In genomic region chr17:35994175-35994878, GRCm38 (mm10) we compare ENCODE assay signal across 8 mouse cellular contexts. TPM values are rescaled to one million over a fixed set of nuclear protein-coding genes. Genes with fewer than 3 reads are reported as not detected.
DNase-seq lines count a peak whose midpoint lies in the region; ATAC-seq lines count a peak whose summit lies in the region.

No protein-coding gene starts in this region.

- H3K4me1 ChIP-seq in heart, embryonic 11.5 days (ENCODE audit: control insufficient read depth, insufficient read depth, low read length), result peaks cover 3% of the 10 kb centered on the region; the same call in 1 of the 2 replicates
- peaks cover 30% of the 10 kb centered on the region for H3K4me1 ChIP-seq in kidney, embryonic 15.5 days

- no peaks in the 10 kb centered on the region for H3K36me3 ChIP-seq in heart, embryonic 11.5 days (ENCODE audit: control insufficient read depth, insufficient read depth, low read length)
- H3K36me3 ChIP-seq in kidney, embryonic 15.5 days, result peaks cover 7% of the 10 kb centered on the region

- WGBS in heart, embryonic 11.5 days (ENCODE audit: insufficient replicate concordance), result 3% methylated on average over 31 of the region's 31 CpGs
- 4% methylated on average over 31 of the region's 31 CpGs for WGBS in kidney, embryonic 15.5 days

- peak overlapping the region; percentile 22; the same call in 1 of the 2 replicates for H3K27ac ChIP-seq in heart, embryonic 11.5 days (ENCODE audit: low read depth, low read length)
- peak overlapping the region; percentile 61 for H3K27ac ChIP-seq in kidney, embryonic 15.5 days

- peak overlapping the region; percentile 73 for H3K9ac ChIP-seq in heart, embryonic 11.5 days (ENCODE audit: low read depth, low read length)
- peak overlapping the region; percentile 66 for H3K9ac ChIP-seq in kidney, embryonic 15.5 days

- peak; percentile 79 to 82 for DNase-seq in B cell, adult 2 months
- peak; percentile 97 for DNase-seq in brain, adult 2 months (ENCODE audit: low read depth, low spot score)
- DNase-seq in liver, result peak; percentile 89
- DNase-seq in spleen, postnatal 36 days (ENCODE audit: low spot score in 2 of 2), result peak; percentile 88 to 92

- no peaks in the 10 kb centered on the region for H3K9me3 ChIP-seq in heart, embryonic 11.5 days (replicated peaks; ENCODE audit: control insufficient read depth, low read length)
- H3K9me3 ChIP-seq in kidney, embryonic 15.5 days (replicated peaks), result no peaks in the 10 kb centered on the region

- ATAC-seq in erythroblast, adult 5-6 weeks (replicated peaks; ENCODE audit: low FRiP score, poor library complexity, severe bottlenecking), result peak; percentile 71
- ATAC-seq in heart, embryonic 11.5 days (replicated peaks; ENCODE audit: insufficient number of reproducible peaks, low FRiP score, low TSS enrichment), result peak; percentile 59; the same call in 1 of the 2 replicates
- ATAC-seq in kidney, embryonic 15.5 days (replicated peaks; ENCODE audit: low FRiP score), result peak; percentile 59
- ATAC-seq in monocyte, adult 5-6 weeks (replicated peaks; ENCODE audit: insufficient number of reproducible peaks, low FRiP score, low TSS enrichment, poor library complexity, severe bottlenecking), result peak; percentile 64

- H3K4me3 ChIP-seq in heart, embryonic 11.5 days (ENCODE audit: low read depth, low read length), result peak overlapping the region; percentile 68
- peak overlapping the region; percentile 58 for H3K4me3 ChIP-seq in kidney, embryonic 15.5 days (replicated peaks)

- H3K27me3 ChIP-seq in heart, embryonic 11.5 days (ENCODE audit: control insufficient read depth, insufficient read depth, low read length), result no peaks in the 10 kb centered on the region
- no peaks in the 10 kb centered on the region for H3K27me3 ChIP-seq in kidney, embryonic 15.5 days

- H3K4me2 ChIP-seq in heart, embryonic 11.5 days, result peak overlapping the region; percentile 75
- peak overlapping the region; percentile 71 for H3K4me2 ChIP-seq in kidney, embryonic 15.5 days

RNA-seq across cellular contexts. Expression of gene Prr3, which starts 14.3 kb away (rescaled TPM):
- total RNA-seq in erythroblast, adult 5-6 weeks (2015; ENCODE audit: low replicate concordance), result 2.3 TPM in 1 of 2 replicates, not detected in the other
- 3.0 and 5.4 TPM in 2 replicates for total RNA-seq in erythroblast, adult 5-6 weeks (2017; ENCODE audit: low replicate concordance)
- 17.4 TPM in 2 replicates for polyA plus RNA-seq in heart, embryonic 11.5 days (2014; fragmentation: Nextera tagmentation; extraction: Ambion mirVana)
- 41.5 and 42.5 TPM in 2 replicates for polyA plus RNA-seq in kidney, embryonic 15.5 days (2015; fragmentation: Nextera tagmentation; extraction: Ambion mirVana)
- 14.8 to 25.6 TPM (median 22.1 TPM) in 3 replicates for total RNA-seq in monocyte, adult 5-6 weeks (2017)

RNA-seq across cellular contexts. Expression of gene Gnl1, which starts 14.7 kb away (rescaled TPM):
- 1.5 and 3.3 TPM in 2 replicates for total RNA-seq in erythroblast, adult 5-6 weeks (2015; ENCODE audit: low replicate concordance)
- 2.0 and 4.3 TPM in 2 replicates for total RNA-seq in erythroblast, adult 5-6 weeks (2017; ENCODE audit: low replicate concordance)
- polyA plus RNA-seq in heart, embryonic 11.5 days (2014; fragmentation: Nextera tagmentation; extraction: Ambion mirVana), result 26.1 and 29.1 TPM in 2 replicates
- polyA plus RNA-seq in kidney, embryonic 15.5 days (2015; fragmentation: Nextera tagmentation; extraction: Ambion mirVana), result 51.5 and 52.4 TPM in 2 replicates
- total RNA-seq in monocyte, adult 5-6 weeks (2017), result 23.0 to 44.8 TPM (median 31.8 TPM) in 3 replicates

RNA-seq across cellular contexts. Expression of gene Abcf1, which starts 24.8 kb away (rescaled TPM):
- total RNA-seq in erythroblast, adult 5-6 weeks (2015; ENCODE audit: low replicate concordance), result 13.0 and 13.6 TPM in 2 replicates
- 33.9 and 71.4 TPM in 2 replicates for total RNA-seq in erythroblast, adult 5-6 weeks (2017; ENCODE audit: low replicate concordance)
- polyA plus RNA-seq in heart, embryonic 11.5 days (2014; fragmentation: Nextera tagmentation; extraction: Ambion mirVana), result 74.2 and 91.7 TPM in 2 replicates
- 98.1 and 103 TPM in 2 replicates for polyA plus RNA-seq in kidney, embryonic 15.5 days (2015; fragmentation: Nextera tagmentation; extraction: Ambion mirVana)
- total RNA-seq in monocyte, adult 5-6 weeks (2017), result 177 to 254 TPM (median 221 TPM) in 3 replicates

RNA-seq across cellular contexts. Expression of gene H2-T24, which starts 26.0 kb away (rescaled TPM):
- total RNA-seq in erythroblast, adult 5-6 weeks (2015; ENCODE audit: low replicate concordance), result 161 and 177 TPM in 2 replicates
- 587 and 609 TPM in 2 replicates for total RNA-seq in erythroblast, adult 5-6 weeks (2017; ENCODE audit: low replicate concordance)
- polyA plus RNA-seq in heart, embryonic 11.5 days (2014; fragmentation: Nextera tagmentation; extraction: Ambion mirVana), result 2.9 and 3.1 TPM in 2 replicates
- 2.9 and 3.5 TPM in 2 replicates for polyA plus RNA-seq in kidney, embryonic 15.5 days (2015; fragmentation: Nextera tagmentation; extraction: Ambion mirVana)
- total RNA-seq in monocyte, adult 5-6 weeks (2017), result 59.4 to 98.9 TPM (median 63.8 TPM) in 3 replicates

RNA-seq across cellular contexts. Expression of gene H2-T23, which starts 38.3 kb away (rescaled TPM):
- total RNA-seq in erythroblast, adult 5-6 weeks (2015; ENCODE audit: low replicate concordance), result 249 and 264 TPM in 2 replicates
- total RNA-seq in erythroblast, adult 5-6 weeks (2017; ENCODE audit: low replicate concordance), result 271 and 275 TPM in 2 replicates
- 2.0 and 3.1 TPM in 2 replicates for polyA plus RNA-seq in heart, embryonic 11.5 days (2014; fragmentation: Nextera tagmentation; extraction: Ambion mirVana)
- 4.3 and 4.5 TPM in 2 replicates for polyA plus RNA-seq in kidney, embryonic 15.5 days (2015; fragmentation: Nextera tagmentation; extraction: Ambion mirVana)
- total RNA-seq in monocyte, adult 5-6 weeks (2017), result 372 to 405 TPM (median 385 TPM) in 3 replicates

Comparison
In these comparisons a context has a peak if more than half of its experiments do, and no peak if none do; other contexts are left out.
1. Peak in every context shown above with its lines: DNase-seq, ATAC-seq, H3K4me3 ChIP-seq and H3K27ac ChIP-seq.